Mouse (Mus musculus): ENCODE measurements around the gene 1700102P08Rik. TPM values are rescaled to one million over a fixed set of nuclear protein-coding genes. Genes with fewer than 3 reads are reported as not detected.

1700102P08Rik gene
- total RNA-seq, 2 experiments from 2014 or later = 0.86 to 1.2 TPM

- DNase-seq (ENCODE audit: low spot score in 2 of 2) = no peak
Observed at GRCm38 (mm10) chr9:108409535-108409934, 16.9 kb downstream of the 1700102P08Rik start.

DNA sequence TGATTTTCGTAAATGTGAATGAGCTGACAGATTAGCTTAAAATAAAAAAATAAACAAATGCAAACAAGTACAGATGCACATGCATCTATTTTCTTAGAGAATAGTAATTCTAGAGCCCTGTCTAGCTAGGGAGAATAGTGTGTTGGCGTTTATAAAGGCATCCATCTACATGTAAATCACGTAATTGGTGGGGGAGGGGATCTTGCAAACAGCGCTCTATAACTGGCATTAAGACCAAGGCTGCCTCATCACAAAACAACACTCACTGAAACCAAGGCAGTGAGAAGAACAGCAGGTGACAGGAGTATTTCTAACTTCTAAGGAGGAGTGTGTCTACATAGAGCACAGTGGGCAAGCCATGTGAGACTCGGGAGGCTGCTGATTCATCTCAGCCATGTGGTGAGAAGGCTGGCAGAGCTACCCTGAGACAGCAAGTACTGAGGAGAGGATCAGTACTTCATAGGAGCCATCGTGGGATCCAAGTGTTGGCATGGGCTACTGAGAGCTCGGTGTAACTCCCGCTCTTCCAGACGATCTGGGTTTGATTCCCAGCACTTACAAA is 18.9 kb downstream of the 1700102P08Rik start:
- DNase-seq (ENCODE audit: low spot score in 2 of 2) = peak; percentile 25 to 51

DNA sequence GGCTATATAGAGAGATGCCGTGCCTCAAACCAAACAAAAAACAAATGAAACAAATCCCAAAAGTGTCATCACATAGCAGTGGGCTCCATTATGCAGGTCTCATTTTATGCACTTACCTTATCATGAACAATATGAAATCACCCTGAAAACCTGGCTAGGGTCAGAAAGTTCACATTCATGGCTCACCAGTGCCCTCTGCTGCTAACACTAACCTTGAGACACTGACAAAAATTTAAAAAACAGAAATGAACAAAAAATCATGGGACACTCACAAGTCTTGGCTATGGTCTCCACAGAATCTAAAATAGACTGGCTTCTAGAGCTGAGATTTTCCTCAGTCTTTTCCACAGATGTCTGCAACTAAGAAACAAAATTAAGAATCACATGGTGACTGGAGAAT is 19.6 kb downstream of the 1700102P08Rik start:
- peak in 1 of 2 experiments; percentile 18 for DNase-seq (ENCODE audit: low spot score in 2 of 2)

- no peak for DNase-seq (ENCODE audit: low spot score in 2 of 2)
Observed at GRCm38 (mm10) chr9:108428384-108428783, 35.8 kb downstream of the 1700102P08Rik start, which contains the start of gene Ccdc36. Gene Ccdc36 (minus strand): TSS chr9:108428484.

- no peak for DNase-seq (ENCODE audit: low spot score in 2 of 2)
Observed at GRCm38 (mm10) chr9:108431431-108432067, 38.9 kb downstream of the 1700102P08Rik start.

DNA sequence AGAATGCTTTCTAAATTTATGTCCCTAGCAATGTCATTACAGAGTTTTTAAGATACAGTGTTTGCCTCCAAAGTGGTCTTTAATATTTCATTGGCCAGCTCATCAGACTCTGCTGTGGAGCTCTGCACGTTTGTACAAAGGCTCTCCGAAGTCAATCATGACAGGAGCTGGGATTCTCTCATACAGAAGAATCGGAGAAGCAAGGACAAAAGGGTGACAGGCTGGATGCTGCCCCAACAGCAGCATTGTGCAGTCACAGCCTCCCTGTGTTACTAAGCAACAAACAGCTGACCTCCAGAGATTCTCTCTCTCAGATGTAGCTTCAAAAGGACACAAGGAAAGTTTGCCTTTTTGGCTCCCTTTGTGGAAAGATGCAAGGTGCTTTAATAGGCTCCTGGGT is 43.6 kb downstream of the 1700102P08Rik start, which contains the start of gene BC048562:
TSS of gene BC048562 (plus strand) at position 301 of the 400 bp plus-strand sequence.
- no peak for DNase-seq (ENCODE audit: low spot score in 2 of 2)

- DNase-seq (ENCODE audit: low spot score in 2 of 2) = no peak
Observed at GRCm38 (mm10) chr9:108439176-108439575, 46.6 kb downstream of the 1700102P08Rik start.

GRCm38 (mm10) chr9:108440485-108440884 is 47.9 kb downstream of the 1700102P08Rik start:
- no peak for DNase-seq (ENCODE audit: low spot score in 2 of 2)

- peak; percentile 61 to 91 for DNase-seq (ENCODE audit: low spot score in 2 of 2)
Observed at GRCm38 (mm10) chr9:108441236-108441919, 48.8 kb downstream of the 1700102P08Rik start.

- DNase-seq (ENCODE audit: low spot score in 2 of 2) = no peak
Observed at GRCm38 (mm10) chr9:108445125-108445524, 52.5 kb downstream of the 1700102P08Rik start.

DNA sequence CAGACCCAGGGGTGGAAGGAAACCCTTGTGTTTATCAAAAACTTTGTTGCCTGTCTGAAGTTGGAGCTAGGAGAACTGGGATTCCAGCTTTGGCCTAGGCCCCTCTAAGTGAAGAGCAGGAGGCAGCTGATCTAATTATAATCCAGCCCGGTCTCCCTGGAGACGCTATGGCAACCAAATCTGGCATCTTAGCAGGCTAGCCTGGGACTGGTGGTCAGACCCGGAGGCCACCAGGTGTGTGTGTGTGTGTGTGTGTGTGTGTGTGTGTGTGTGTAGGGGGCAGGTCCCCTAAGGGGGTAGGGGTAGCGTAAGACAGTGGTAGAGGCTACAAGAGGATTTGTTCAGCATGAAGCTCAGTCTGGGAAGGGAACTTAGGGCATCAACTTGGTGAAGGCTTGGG is 57.3 kb downstream of the 1700102P08Rik start:
- DNase-seq (ENCODE audit: low spot score in 2 of 2) = peak; percentile 64 to 65

DNA sequence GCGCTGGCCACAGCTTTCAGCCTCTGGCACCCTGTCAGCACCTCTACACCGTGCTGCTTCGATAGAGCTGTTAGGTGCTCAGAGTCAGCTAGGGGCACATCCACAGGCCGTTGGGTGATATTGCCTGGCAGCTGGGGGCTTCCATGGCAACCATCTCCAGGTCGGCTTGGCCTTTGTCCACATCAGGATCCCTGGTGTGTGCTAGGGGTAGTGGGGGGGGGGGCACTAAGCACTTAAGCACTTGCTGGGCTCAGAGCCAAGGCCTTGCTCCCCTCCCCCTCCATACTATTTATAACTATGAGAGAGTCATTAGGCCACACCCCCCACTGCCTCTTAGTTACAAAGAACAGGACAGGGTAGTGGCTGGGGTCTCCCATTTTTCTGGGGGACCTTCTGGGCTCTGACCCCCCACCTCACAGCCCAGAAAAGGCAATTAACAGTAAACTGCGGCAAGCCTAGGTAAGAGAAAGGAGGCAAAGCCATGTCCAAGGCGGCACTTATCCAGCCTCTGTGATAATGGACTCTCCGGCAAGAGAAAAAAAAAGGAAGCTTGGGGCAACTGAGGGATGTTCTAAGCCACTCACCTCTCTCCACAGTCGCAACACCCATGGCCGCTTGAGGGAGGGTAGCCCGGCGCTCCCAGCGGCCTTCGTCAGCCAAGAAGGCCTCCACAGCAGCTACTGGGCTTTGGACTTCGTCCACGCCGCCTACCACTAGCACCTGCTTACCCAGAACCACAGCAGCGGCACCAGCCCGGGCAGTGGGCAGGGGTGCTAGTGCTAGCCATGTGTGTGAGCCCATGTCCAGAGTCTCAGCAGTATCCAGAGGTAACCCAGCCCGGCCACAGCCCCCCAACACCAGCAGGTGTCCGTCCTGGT is 57.9 kb downstream of the 1700102P08Rik start:
- DNase-seq (ENCODE audit: low spot score in 2 of 2) = no peak

GRCm38 (mm10) chr9:108451170-108451493 is 58.5 kb downstream of the 1700102P08Rik start:
- no peak for DNase-seq (ENCODE audit: low spot score in 2 of 2)

GRCm38 (mm10) chr9:108451519-108452160 is 59.0 kb downstream of the 1700102P08Rik start:
- DNase-seq (ENCODE audit: low spot score in 2 of 2) = no peak

GRCm38 (mm10) chr9:108452291-108452906 is 59.8 kb downstream of the 1700102P08Rik start:
- DNase-seq (ENCODE audit: low spot score in 2 of 2) = peak; percentile 85 to 87

GRCm38 (mm10) chr9:108452911-108453310 is 60.3 kb downstream of the 1700102P08Rik start:
- DNase-seq (ENCODE audit: low spot score in 2 of 2) = no peak

DNA sequence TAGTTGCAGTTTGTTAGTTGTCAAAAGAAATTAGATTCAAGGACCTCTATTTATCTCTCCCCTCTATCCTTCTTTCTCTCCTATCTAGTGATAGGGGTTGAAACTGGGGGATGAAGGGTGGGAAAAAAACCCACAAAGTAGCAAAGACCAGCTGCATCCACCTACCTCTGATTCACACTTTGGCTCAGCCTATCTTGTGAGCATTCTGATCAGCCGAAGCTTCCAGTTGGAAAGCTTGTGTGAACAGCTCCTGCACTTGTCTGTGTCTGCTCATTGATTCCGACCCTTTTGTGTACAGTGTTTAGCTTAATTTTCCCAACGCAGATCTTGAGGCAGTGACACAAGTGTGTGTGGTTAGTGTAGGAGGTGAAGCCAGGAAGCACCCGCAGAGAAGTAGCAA is 60.9 kb downstream of the 1700102P08Rik start:
- DNase-seq (ENCODE audit: low spot score in 2 of 2) = peak in 1 of 2 experiments; percentile 62

DNA sequence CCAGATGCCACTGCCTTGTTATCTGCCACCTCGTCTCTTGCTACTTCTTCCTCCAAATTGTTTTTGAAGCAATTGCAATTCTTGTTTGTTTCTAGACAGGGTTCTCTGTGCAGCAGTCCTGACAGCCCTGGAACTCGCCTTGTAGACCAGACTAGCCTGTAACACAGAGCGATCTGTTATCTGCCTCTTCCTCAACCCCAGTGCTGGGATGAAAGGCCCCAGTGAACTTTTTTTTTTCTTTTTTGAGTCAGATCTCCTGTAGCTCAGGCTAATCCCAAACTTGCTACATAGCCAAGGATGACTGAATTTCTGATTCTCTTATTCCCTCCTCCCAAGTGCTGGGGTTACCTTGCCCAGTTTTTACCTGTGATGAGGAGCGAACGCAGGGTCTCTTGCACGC is 61.8 kb downstream of the 1700102P08Rik start:
- no peak for DNase-seq (ENCODE audit: low spot score in 2 of 2)

DNA sequence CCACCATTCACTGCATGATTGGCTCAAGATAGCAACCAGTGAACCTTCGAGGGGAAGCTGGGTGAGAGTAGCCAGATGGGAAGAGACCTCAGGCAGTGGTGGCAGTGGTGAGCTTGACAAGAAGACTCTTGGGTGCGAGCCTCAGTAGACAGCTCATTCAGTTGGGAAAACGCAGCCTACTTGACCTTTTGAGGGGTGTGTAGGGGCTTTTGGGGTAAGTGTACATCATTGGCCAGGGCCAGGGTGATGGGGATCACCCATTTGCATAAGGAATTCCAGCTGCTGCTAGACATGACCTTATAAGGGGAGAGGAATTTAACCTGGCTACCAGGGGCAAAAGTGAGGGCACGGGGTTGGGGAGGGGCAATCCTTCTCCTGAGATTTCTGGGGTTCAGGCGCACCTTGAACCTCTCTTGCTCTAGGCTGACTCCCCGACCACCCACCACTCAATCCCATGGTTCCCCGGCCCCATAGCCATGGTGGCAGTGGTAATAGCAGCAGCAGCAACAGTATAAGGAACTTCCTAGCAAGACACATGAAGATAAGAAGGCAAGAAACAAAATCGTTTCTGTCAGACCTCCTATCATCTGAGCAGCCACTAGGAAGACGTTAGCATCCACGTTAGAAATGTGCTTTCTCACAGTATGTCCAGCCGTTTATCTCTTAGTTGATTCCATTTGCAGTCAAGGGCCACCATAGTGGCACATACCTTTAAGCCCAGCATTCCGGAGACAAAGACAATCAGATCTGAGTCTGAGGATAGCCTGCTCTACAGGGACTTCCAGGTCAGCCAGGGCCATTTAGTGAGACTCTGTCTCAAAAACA is 63.4 kb downstream of the 1700102P08Rik start:
- no peak for DNase-seq (ENCODE audit: low spot score in 2 of 2)

Measured in layer of hippocampus, postnatal 14 days (tissue).